Mouse (Mus musculus): ENCODE measurements around the gene Rps6kb2. TPM values are rescaled to one million over a fixed set of nuclear protein-coding genes. Genes with fewer than 3 reads are reported as not detected.
A peak's percentile ranks its signal among the peaks of the same experiment; 100 is the strongest.

Gene Rps6kb2
- polyA plus RNA-seq, 1 experiment from 2014 or later = 35.1 TPM

GRCm38 (mm10) chr19:4163543-4163887 lies 361 bp upstream of the Rps6kb2 start:
- Histone ChIP-seq H3K9me3 (ENCODE audit: control insufficient read depth) (no peaks in the 10 kb centered on the region), H3K4me2 (replicated peaks; ENCODE audit: low read depth) (peak overlapping the region; percentile 90), H3K4me3 (ENCODE audit: low read depth, low read length) (peak overlapping the region; percentile 80), H3K27ac (ENCODE audit: low read depth, low read length) (no peak overlapping the region), H3K4me1 (replicated peaks; ENCODE audit: control insufficient read depth, insufficient read depth, low read length) (peaks cover 4% of the 10 kb centered on the region; the same call in 1 of the 2 replicates), H3K36me3 (ENCODE audit: control insufficient read depth, insufficient read depth) (peaks cover 27% of the 10 kb centered on the region), H3K27me3 (replicated peaks; ENCODE audit: control insufficient read depth, insufficient read depth, low read length) (no peaks in the 10 kb centered on the region), H3K9ac (ENCODE audit: low read depth, low read length) (no peak overlapping the region; the same call in 1 of the 2 replicates)
- TF ChIP-seq CTCF (IDR thresholded peaks at IDR 0.05; ENCODE audit: low read depth) = no peak
- 31% methylated on average over 4 of the region's 4 CpGs for WGBS
- no peak for ATAC-seq

DNA sequence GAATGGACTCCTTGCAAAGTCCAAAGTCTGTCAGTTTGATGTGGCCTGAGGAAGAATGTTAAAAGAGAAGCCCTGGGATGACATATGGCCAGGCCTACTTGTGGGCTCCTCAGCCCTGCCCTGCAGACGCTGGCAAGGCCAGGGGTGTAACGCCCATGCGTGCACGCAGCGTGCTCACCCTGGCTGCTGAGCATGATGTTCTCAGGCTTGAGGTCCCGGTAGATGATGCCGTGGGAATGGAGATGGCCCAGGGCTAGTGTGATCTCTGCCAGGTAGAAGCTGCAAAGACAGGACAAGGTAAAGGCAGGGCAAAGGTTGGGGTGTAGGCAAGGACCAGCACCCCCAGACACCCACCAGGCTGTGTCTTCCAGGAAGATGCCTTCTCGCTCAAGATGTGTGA lies 4.1 kb downstream of the Rps6kb2 start:
- peaks cover 50% of the 10 kb centered on the region for H3K36me3 ChIP-seq (ENCODE audit: control insufficient read depth, insufficient read depth)
- H3K4me2 ChIP-seq (replicated peaks; ENCODE audit: low read depth) = no peak overlapping the region
- H3K27ac ChIP-seq (ENCODE audit: low read depth, low read length) = no peak overlapping the region
- H3K4me1 ChIP-seq (replicated peaks; ENCODE audit: control insufficient read depth, insufficient read depth, low read length) = peaks cover 4% of the 10 kb centered on the region; the same call in 1 of the 2 replicates
- H3K9ac ChIP-seq (ENCODE audit: low read depth, low read length) = no peak overlapping the region
- no peak overlapping the region for H3K4me3 ChIP-seq (ENCODE audit: low read depth, low read length)
- 98% methylated on average over 8 of the region's 8 CpGs for WGBS
- ATAC-seq = no peak
- no peaks in the 10 kb centered on the region for H3K9me3 ChIP-seq (ENCODE audit: control insufficient read depth)
- no peak for TF ChIP-seq CTCF (IDR thresholded peaks at IDR 0.05; ENCODE audit: low read depth)
- no peaks in the 10 kb centered on the region for H3K27me3 ChIP-seq (replicated peaks; ENCODE audit: control insufficient read depth, insufficient read depth, low read length)

- H3K36me3 ChIP-seq (ENCODE audit: control insufficient read depth, insufficient read depth) = peaks cover 71% of the 10 kb centered on the region
- WGBS = 92% methylated on average over 12 of the region's 12 CpGs
Observed at GRCm38 (mm10) chr19:4156771-4157170, 6.4 kb downstream of the Rps6kb2 start.

GRCm38 (mm10) chr19:4156073-4156579 lies 7.0 kb downstream of the Rps6kb2 start:
- Histone ChIP-seq H3K4me3 (ENCODE audit: low read depth, low read length) (no peak overlapping the region), H3K36me3 (ENCODE audit: control insufficient read depth, insufficient read depth) (peaks cover 74% of the 10 kb centered on the region), H3K9ac (ENCODE audit: low read depth, low read length) (no peak overlapping the region), H3K4me1 (replicated peaks; ENCODE audit: control insufficient read depth, insufficient read depth, low read length) (no peaks in the 10 kb centered on the region), H3K4me2 (replicated peaks; ENCODE audit: low read depth) (no peak overlapping the region), H3K27ac (ENCODE audit: low read depth, low read length) (no peak overlapping the region), H3K9me3 (ENCODE audit: control insufficient read depth) (no peaks in the 10 kb centered on the region), H3K27me3 (replicated peaks; ENCODE audit: control insufficient read depth, insufficient read depth, low read length) (no peaks in the 10 kb centered on the region)
- WGBS = 77% methylated on average over 20 of the region's 20 CpGs
- no peak for TF ChIP-seq CTCF (IDR thresholded peaks at IDR 0.05; ENCODE audit: low read depth)
- ATAC-seq = no peak

More at GRCm38 (mm10) chr19:4156771-4157170, 6.4 kb downstream of the Rps6kb2 start:
- Histone ChIP-seq H3K4me2 (replicated peaks; ENCODE audit: low read depth) (no peak overlapping the region), H3K9me3 (ENCODE audit: control insufficient read depth) (no peaks in the 10 kb centered on the region), H3K27me3 (replicated peaks; ENCODE audit: control insufficient read depth, insufficient read depth, low read length) (no peaks in the 10 kb centered on the region), H3K4me3 (ENCODE audit: low read depth, low read length) (no peak overlapping the region), H3K27ac (ENCODE audit: low read depth, low read length) (no peak overlapping the region), H3K4me1 (replicated peaks; ENCODE audit: control insufficient read depth, insufficient read depth, low read length) (no peaks in the 10 kb centered on the region), H3K9ac (ENCODE audit: low read depth, low read length) (no peak overlapping the region)
- ATAC-seq = no peak
- TF ChIP-seq CTCF (IDR thresholded peaks at IDR 0.05; ENCODE audit: low read depth) = no peak

GRCm38 (mm10) chr19:4155223-4156072 lies 7.7 kb downstream of the Rps6kb2 start:
- H3K27me3 ChIP-seq (replicated peaks; ENCODE audit: control insufficient read depth, insufficient read depth, low read length) = no peaks in the 10 kb centered on the region
- WGBS = 80% methylated on average over 6 of the region's 6 CpGs
- H3K4me3 ChIP-seq (ENCODE audit: low read depth, low read length) = no peak overlapping the region
- H3K27ac ChIP-seq (ENCODE audit: low read depth, low read length) = no peak overlapping the region
- H3K36me3 ChIP-seq (ENCODE audit: control insufficient read depth, insufficient read depth) = peaks cover 74% of the 10 kb centered on the region
- no peak for ATAC-seq
- H3K9me3 ChIP-seq (ENCODE audit: control insufficient read depth) = no peaks in the 10 kb centered on the region
- no peak overlapping the region for H3K4me2 ChIP-seq (replicated peaks; ENCODE audit: low read depth)
- H3K4me1 ChIP-seq (replicated peaks; ENCODE audit: control insufficient read depth, insufficient read depth, low read length) = no peaks in the 10 kb centered on the region
- TF ChIP-seq CTCF (IDR thresholded peaks at IDR 0.05; ENCODE audit: low read depth) = no peak
- no peak overlapping the region for H3K9ac ChIP-seq (ENCODE audit: low read depth, low read length)

DNA sequence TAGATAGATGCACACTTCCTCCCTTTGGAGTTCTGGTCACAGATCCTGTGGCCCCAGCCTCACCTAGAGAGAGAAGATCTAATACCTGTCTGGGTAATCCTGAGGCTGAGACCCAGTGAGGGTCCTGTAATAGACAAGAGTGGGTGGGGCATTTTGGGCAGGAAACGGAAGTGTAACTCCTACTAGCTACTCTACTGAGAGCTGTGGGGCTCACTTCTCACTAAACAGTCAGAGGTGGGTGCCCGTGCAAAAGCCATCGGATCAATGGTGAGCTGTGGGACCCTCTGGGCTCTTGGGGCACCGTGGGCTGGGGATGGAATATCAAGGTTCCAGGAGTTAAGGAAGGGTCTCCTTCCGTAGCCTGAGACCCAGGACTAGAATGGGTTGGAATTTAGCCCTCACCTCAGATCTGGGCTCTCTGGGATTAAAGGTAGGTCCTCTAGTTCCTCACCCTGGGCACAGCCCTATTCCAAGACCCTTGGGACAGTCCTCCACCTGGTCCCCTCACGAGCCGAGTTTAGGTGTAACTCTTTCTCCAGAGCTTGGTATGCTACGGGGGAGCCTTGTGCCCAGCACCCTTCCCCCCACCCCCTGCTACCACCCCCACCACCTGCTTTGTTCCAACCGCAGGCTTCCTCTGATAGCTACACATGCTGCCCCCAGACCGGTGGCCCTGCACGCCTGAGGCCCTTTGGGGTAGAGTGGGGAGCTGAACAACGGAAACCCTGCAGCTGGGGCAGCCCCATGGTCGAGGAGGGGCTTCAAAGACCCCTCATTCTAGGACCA lies 8.5 kb downstream of the Rps6kb2 start:
- ATAC-seq = no peak
- TF ChIP-seq CTCF (IDR thresholded peaks at IDR 0.05; ENCODE audit: low read depth) = no peak
- H3K9me3 ChIP-seq (ENCODE audit: control insufficient read depth) = no peaks in the 10 kb centered on the region
- WGBS = 76% methylated on average over 13 of the region's 13 CpGs
- H3K36me3 ChIP-seq (ENCODE audit: control insufficient read depth, insufficient read depth) = peaks cover 75% of the 10 kb centered on the region
- H3K4me2 ChIP-seq (replicated peaks; ENCODE audit: low read depth) = no peak overlapping the region
- H3K4me1 ChIP-seq (replicated peaks; ENCODE audit: control insufficient read depth, insufficient read depth, low read length) = peaks cover 4% of the 10 kb centered on the region; the same call in 1 of the 2 replicates
- no peaks in the 10 kb centered on the region for H3K27me3 ChIP-seq (replicated peaks; ENCODE audit: control insufficient read depth, insufficient read depth, low read length)
- no peak overlapping the region for H3K9ac ChIP-seq (ENCODE audit: low read depth, low read length)
- H3K27ac ChIP-seq (ENCODE audit: low read depth, low read length) = no peak overlapping the region
- H3K4me3 ChIP-seq (ENCODE audit: low read depth, low read length) = no peak overlapping the region

All from intestine, postnatal 0 days (tissue).